Mouse (Mus musculus): ENCODE data around the gene Mat1a. TPM values are rescaled to one million over a fixed set of nuclear protein-coding genes. Genes with fewer than 3 reads are reported as not detected.

The Mat1a gene
- 0.09 TPM in 1 of 2 replicates, not detected in the other for polyA plus RNA-seq (2012; rRNA removed)

DNA sequence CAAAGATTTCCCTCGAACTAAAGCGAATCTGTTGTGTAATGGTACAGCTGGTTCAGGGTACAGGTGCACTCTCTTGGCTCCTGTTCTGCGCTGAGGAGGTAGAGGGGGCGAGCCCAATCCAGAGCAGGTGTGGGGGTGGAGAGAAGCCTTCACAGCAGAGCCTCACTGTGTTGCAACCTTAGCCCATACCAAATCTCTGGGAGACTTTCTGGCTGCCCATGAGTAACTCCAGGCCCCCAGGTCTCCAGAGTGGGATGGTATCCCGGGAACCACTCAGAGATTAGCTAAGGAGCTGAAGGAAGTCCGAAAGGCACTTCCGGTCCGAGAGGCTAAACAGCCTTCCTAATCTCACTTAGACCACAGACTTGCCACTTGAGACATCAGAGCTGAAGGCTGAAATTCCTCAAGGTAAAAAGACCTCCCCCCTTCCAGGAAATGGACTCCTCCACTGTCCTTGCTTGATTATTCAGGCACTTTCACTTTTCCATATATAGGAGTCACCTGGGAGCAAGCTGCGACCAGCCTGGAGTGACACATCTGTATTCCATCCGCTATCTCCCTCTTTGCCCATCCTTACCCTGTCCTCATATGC, at the start of gene Mat1a:
Mat1a (plus strand) TSS at position 183 of the 592 bp plus-strand sequence.

DNA sequence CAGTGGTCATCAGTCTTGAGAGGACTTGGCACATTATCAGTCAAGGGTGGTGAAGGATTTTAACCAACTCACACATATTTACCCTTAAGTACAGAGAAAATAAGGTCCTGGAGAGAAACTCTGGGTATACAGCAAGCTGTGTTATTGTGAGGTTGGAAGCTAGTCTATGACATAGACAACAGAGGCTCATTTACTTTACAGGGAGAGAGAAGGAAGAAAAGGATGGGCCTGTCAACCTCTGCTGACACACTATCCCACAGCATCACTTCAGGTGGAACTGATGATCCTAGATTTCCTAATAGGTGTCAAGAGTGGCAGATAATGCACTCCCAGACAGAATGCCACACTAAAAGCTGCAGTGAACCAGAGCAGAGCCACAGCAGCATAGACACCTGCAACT, 35.7 kb upstream of the Mat1a start, which contains the start of gene Dydc2:
Dydc2 (minus strand) TSS at position 101 of the 400 bp plus-strand sequence.

DNA sequence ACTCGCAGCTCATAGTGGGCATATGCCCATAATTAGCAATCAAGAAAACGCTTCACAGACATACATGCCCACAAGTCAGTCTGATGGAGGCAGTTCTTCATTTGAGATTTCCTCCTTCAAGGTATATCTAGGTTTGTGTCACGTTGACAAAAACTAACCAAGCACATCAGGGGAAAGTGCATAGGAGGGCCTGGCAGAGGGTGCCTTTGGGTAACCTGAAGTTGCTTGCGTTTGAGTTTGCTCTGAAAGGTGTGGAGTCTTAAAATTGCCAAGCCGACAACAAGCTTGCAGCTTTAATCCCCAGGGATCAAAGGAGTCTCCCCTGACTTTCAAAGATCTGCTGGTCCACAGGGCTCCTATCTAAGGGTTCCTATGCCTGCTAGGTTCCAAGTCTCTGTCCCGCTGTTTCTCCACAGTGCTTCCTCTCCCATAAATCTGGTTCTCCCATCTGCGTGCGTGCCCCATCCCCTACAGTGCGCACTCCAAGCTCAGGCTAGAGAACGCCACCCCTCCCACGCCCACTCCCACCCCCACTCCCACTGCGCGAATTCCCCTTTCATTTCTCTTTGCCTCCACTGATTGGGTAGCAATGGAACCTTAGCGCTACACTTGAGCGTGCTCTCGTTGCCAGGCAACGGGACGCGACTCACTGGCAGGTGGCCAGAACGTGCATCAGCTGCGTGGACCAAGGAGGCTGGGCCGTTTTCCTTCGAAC, 32.4 kb upstream of the Mat1a start, which contains the start of gene Dydc1:
Dydc1 (plus strand) TSS at position 683 of the 715 bp plus-strand sequence.

DNA sequence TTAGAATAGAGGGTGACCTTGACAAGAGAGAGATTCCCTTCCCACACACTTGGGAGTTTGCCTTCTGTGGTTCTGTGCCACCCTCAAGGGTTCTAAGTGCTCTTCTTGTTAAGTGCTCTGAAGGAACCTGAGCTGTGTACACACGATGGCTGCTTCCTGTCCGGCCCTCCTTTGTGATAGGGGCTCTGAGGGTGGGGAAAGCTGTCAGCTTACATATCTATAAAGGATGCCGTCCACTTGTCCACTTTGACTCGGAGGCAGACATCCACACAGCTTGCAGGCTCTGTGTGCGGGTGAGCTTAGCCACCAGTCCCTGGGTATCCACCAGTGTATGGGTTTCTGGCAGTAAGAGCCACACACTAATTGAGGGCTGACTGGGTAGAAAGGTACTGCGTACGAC, 26.7 kb downstream of the Mat1a start, which contains the start of gene Sftpa1:
Sftpa1 (plus strand) TSS at position 243 of the 400 bp plus-strand sequence.

DNA sequence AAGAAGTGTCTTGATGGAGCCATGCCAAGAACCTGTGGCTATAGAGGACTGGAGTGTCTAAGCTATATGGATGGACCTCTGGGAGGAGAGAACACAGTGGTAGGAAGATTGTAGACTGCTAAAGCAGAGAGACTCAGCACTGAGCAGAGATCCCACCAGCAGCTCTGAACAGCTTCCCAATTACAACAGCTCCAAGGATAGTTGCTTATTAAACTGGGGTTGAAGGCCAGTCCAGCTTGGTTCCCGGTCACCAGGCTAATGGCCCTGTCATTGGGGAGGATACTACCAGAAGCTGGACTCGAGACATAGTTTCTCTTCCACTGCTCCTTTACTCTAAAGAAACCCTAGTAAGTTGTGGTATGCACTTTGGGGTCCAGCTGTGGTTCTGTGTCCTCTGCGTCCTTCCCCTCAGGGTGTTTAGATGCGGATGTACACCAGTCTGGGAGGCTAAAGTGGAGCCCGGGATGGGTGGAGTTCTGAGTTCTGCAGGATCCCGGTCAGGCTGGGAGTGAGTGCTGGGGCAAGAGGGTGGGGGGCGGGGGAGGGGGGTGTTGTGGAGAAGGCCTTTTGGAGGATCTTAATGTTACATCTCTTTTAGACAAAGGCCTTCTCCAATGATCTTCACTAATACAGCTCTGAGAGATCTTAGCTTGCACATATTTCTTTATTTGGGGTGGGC, 46.5 kb downstream of the Mat1a start, which contains the start of gene Mbl1:
Mbl1 (plus strand) TSS at position 239 of the 679 bp plus-strand sequence.

Other genes starting within 250 kb of the Mat1a start
- 2.0 and 3.3 TPM in 2 replicates for gene Sh2d4b, start 211.8 kb upstream of the Mat1a start, polyA plus RNA-seq (2012; rRNA removed)
- gene Tspan14, start 138.2 kb upstream of the Mat1a start, polyA plus RNA-seq (2012; rRNA removed) = 77.8 and 83.7 TPM in 2 replicates
- 29.3 and 44.3 TPM in 2 replicates for gene Fam213a, start 91.2 kb upstream of the Mat1a start, polyA plus RNA-seq (2012; rRNA removed)
- gene Dydc2, start 35.8 kb upstream of the Mat1a start, polyA plus RNA-seq (2012; rRNA removed) = 0.21 and 0.26 TPM in 2 replicates
- gene Dydc1, start 32.1 kb upstream of the Mat1a start, polyA plus RNA-seq (2012; rRNA removed) = 0.06 TPM in 1 of 2 replicates, not detected in the other
- gene Sftpa1, start 26.7 kb downstream of the Mat1a start, polyA plus RNA-seq (2012; rRNA removed) = not detected in 2 replicates
- gene Mbl1, start 46.4 kb downstream of the Mat1a start, polyA plus RNA-seq (2012; rRNA removed) = 0.14 and 0.48 TPM in 2 replicates
- not detected in 2 replicates for gene Sftpd, start 80.1 kb downstream of the Mat1a start, polyA plus RNA-seq (2012; rRNA removed)
- gene Gm2832, start 173.8 kb downstream of the Mat1a start, polyA plus RNA-seq (2012; rRNA removed) = 0.04 and 0.29 TPM in 2 replicates
- not detected in 2 replicates for gene Gm5798, start 243.6 kb downstream of the Mat1a start, polyA plus RNA-seq (2012; rRNA removed)

All from central nervous system, embryonic 11.5 days (tissue).